Mouse (Mus musculus): ENCODE measurements at regions not wholly inside any gene's neighbourhood (a gene's known extent, or its start where the extent isn't known, plus 50 kb on each side); places are given as distances from the start of the nearest gene placed in this dataset.

DNA sequence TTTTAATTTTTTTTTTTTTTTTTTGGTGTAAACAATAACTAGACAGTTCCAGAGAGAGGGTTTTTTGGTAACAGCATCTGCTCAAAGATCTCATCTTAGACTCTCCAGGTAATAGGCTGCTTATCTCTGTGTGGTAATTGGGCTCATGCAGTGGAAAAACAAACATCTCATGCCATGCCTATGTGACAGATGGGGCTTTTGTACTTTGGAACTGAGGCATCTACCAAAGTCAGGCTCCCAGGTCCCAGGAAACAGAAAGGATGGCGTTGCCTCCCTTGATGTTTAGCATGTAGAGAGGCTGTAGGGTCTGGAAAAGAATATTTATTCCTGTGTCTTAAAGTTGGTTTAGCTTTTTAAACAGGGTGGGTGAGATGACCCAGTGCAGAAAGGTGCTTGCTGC, 53.1 kb upstream of the Selenop start:
- no peak overlapping the region for H3K4me3 ChIP-seq (ENCODE audit: control insufficient read depth, insufficient read depth, low read length)
- H3K27me3 ChIP-seq (ENCODE audit: control insufficient read depth, insufficient read depth, low read length): no peaks in the 10 kb centered on the region
- H3K27ac ChIP-seq (ENCODE audit: control insufficient read depth, insufficient read depth, low read length): no peak overlapping the region
- TF ChIP-seq CTCF (IDR thresholded peaks at IDR 0.05; ENCODE audit: borderline replicate concordance, control insufficient read depth, extremely low read depth, insufficient read depth, low read length, poor library complexity) (no peak), POLR2A (IDR thresholded peaks at IDR 0.05; ENCODE audit: control insufficient read depth, extremely low read depth, insufficient read depth, low read length, poor library complexity) (no peak)
- DNase-seq: no peak
- no peaks in the 10 kb centered on the region for H3K4me1 ChIP-seq (replicated peaks; ENCODE audit: control insufficient read depth, insufficient read depth, low read length)
- WGBS: 81% methylated on average over 1 of the region's 1 CpGs
- H3K36me3 ChIP-seq (ENCODE audit: control insufficient read depth, insufficient read depth, low read length): no peaks in the 10 kb centered on the region

Data from thymus, adult 2 months (tissue).